Mouse (Mus musculus) ovary, postnatal 36 days (tissue): ENCODE results near the gene Lef1.

Source experiments
- DNase-seq: peaks from one replicate; pipeline ENCODE4 v3.0.0; 2022; ENCODE audit warnings: low spot score, mixed read lengths

The Lef1 gene

DNA sequence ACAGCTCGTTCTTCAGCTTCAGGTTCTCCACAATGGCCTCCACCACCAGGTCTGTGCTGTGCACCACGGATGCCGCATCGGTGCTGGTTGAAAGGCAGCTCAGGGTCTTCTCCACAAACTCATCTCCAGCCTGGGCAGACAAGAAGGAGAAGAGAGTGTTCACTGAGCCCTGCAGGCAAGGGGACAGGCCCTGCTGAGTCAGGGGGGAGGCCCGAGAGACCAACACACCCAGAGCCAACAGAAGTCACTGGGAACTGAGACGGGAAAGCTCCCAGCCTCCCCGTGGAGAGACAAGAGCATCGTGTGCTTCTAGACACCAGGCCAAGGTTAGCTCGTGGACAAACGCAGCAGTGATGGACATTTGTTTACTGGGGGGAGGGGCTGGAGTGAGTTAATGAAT lies 138.2 kb downstream of the Lef1 start:
- DNase-seq: no peak

DNA sequence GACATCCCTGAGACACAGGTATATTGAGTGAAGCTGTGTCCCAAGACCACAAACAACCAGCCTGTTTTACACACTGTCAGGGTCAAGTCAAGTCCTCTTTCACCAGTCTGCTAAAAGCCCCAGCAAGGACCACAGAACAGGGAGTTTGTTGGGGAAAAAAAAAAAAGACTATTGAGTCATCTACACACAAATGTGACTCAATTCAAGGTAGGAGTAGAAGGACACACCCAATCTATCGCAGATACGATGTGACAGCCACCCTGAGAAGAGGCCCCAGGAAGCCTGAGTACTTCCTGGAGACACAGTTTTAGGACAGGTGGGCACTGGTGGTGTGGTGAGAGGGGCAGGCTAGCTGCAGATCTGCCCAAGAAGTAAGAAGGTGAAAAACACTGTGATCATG lies 140.0 kb downstream of the Lef1 start:
- DNase-seq: no peak

DNA sequence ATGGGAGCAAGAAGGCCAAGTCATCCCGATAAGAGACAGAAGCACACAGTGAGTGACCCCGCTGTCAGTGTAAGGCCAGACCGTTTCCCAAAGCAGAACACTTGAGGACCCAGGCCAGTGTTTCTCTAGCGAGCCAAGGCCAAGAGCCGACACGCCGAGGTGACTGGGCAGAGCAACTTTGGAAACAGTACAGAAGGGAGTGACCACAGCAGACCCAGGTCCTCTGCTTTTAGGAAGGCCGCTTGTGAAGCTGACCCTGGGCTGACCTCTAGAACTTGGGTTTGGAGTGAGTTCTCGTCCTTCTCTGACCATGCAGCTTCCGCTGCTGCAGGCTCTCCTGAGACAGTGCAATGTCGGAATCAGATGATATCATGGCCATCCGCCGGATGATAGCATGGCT lies 140.7 kb downstream of the Lef1 start:
- peak; percentile 8 for DNase-seq

DNA sequence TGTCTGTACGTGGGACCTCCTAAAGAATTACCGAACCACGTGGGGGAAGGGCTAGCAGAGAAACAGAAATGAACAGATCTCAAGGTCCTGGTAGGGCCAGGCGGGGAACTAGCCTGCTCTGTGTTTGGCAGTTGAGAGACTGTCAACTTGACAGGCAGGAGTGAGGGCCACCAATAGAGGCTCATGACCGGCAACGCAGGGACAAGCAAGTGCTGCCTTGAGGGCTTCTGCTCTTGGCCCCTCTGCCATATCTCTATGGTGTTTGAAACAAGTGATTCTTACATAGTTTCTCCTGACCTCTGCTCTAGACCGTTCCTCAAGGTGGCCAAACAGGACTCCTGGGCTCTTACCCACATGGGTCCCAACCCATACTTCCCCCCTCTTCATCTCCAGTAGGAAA lies 141.3 kb downstream of the Lef1 start:
- DNase-seq: no peak

DNA sequence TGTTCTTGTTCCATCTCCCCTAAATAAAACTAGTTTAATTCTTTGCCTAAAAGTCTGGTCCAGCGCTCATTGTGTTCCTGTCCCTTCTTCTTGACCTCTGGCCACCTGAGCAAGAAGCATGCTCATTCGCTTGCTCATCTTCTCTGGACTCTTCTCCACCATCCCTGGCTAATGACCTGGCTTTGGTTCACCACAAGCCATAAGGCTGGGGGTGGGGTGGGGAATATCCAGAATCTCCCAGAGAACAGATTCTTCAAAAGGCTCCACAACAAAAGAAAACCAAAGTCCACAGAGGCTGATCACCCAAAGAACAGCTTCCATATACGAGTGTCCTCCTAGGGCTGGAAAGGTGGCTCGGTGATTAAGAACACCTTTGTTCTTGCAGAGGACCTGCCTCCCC lies 144.7 kb downstream of the Lef1 start:
- DNase-seq: no peak

DNA sequence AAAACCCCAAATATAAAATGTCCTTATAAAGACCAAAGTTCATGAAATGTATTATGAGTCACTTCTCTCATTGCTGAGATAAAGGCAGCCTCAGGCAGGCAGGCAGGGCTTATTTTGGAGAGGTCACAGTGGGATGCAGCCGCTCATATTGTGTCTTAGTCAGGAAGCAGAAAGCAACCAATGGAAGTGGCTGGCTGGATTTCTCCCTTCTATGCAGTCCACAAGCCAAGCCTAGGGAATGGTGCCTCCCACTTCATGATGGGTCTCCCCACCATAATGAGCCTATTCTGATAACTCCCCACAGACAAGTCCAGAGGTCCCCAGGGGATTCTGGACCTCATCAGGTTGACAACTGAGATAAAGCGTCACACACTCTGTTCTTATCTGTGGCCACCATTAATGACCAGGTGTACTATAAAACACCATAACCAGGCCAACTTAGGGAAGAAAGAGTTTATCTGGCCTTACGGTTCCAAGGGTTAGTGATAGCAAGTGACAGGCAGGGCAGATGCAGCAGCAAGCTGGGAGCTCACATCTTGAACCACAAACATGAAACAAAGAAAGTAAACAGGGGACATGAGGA lies 145.2 kb downstream of the Lef1 start:
- DNase-seq: no peak

DNA sequence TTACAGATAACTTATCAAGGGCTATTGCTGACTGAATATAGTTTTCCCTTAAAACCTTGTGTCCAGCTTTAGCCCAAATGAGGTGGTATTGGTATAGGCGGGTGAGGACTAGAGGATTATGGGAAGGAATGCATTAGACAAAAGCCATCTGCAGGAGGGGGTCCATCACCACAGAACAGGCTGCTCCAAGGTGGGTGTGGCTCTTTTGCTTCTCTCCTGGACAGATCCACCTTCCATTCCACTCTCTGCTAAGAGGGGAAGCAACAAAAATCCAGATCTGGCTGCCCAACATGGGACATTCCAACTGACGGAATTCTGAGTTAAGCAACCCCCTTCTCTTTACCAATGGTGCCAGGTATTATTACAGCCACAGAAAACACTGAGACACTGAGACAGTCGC lies 148.7 kb downstream of the Lef1 start:
- DNase-seq: no peak

DNA sequence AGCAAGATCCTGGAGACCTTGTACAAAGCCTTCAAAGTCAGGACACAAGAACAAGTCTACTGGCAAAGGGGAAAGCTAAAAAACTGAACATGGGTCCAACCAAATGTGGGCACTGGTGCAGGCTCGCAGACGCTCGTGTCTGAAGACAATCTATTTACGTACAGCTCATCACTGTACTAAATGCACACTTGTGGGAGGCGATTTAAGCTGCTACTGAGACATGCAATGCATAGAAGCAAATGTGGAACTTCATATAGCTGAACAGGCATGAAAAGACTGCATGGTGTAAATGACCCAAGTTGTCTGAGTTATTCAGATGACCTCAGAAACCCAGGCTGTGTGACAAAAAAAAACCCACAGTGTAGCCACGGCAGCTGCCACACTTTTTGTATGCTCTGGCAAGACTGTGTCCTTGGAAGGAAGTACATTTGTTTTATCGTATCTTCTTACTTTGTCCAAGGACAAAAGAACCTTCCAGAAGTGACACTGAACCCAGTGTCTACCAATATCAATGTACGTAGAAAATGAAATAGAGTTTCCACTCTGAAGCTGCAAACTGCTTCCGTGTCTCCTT lies 149.2 kb downstream of the Lef1 start:
- no peak for DNase-seq

DNA sequence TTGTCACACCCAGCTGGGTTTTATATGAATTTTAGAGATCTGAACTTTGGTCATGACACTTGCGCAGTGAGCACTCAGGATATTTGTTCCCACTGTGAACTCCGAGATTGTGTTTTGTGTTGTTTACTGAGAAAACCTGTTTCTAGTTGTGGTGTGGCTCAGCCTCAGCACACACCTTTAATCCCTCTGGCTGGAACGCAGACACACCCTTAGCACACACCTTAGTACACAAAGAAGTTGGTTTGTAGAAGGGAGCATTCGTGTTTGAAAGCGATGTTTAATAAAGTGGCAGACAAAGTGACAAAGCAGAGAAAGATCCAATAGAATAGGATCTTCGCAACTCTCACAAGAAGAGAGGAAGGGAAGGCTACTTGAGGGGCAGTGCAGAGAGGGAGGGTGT lies 150.1 kb downstream of the Lef1 start:
- no peak for DNase-seq

DNA sequence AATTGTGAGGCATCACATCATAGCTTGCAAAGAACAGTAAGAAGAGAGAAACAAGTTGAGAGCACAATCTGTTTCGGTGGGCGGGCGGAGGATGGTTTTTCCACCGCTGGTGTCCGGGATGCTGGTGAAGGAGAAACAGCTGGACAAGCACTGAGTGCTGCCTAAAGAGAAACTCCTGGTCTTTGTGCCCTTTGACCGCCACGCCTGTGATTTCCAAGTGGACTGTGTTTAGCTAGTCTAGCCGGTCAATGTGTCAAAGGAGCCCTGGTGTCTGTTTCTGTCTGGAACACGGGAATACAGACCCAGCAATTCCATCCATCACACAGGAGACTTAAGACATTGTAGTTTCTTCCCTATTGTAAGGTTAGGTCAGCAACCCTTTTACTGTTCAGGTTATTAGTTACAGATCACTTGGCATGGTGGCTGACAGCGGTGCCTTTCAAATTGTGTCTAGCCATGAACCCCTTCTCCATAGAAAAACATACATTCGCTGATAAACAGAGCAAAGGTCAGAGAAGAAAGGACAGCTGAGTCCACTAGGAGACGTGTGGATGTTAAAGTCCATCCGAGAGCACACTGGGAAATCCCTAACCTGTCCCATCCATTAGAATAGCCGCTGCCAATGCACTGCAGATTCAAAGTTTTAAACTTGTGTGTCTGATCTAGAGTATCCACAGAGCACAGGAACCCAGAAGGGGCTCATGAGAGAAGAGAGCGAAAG lies 153.7 kb downstream of the Lef1 start:
- no peak for DNase-seq

DNA sequence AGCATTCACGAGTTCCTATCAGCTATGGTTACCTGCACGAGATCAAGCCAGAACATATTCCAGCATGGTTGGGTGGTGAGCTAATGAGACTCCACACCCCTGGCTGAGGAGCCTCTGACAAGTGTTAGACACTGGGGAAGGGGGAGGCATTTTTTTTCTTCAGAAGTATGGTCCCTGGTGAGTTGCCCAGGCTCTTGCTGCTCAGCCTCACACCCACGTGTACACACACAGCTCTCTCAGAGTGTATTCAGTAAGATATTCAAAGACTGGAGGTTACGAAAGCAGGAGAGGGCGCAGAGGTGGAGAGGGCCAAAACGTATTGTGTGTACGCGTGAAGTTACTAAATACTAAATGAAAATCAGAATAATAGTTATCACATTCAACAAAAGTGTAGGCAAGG lies 155.2 kb downstream of the Lef1 start:
- no peak for DNase-seq

DNA sequence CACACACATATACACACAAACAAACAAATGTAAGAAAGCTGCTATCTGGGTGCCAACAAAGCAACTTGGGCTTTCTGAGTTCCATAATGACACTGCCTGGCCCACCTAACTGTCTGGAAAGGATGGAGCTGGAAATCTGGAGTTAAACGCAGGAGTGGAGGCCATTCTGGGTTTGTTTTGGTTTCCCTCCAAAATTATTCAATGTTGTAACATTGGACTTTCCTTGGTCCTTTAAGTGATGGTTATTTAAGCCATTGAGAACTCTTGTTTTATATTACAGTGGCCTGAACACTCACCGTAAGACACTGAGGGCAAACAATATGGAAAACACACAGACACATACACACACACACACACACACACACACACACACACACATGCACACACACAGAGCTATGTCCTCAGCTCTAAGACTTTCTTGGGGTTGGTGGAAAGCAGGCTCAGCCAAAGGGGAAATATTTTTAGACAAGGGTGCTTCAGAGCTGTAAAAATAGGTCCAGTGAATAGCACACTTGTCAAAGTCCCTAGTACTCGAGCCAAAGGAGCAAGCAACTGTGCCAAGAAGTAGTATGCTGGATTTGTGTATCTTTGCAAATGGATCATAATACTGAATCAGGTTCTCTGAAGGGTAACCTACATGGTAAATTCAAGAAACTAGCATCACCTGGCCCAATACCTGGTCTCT lies 156.2 kb downstream of the Lef1 start:
- DNase-seq: no peak

DNA sequence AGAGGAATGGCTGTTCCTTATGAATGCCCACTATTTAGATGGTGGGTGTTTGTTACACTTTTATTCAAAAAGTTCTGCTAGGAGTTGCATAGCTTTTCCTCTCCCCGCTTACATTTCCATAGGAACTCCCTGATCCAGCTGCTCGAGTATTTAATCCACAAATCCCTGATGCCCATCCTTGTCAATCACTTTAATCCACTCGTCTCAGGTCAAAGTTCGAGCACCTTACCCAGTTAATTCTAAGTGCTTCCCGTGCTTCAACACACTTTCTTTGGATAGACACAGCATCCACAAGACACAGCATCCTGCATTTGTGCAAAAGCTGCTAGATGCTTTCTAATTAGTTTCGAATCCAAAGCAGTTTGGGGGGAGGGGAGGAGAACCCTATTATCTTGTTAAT lies 160.1 kb downstream of the Lef1 start:
- no peak for DNase-seq

DNA sequence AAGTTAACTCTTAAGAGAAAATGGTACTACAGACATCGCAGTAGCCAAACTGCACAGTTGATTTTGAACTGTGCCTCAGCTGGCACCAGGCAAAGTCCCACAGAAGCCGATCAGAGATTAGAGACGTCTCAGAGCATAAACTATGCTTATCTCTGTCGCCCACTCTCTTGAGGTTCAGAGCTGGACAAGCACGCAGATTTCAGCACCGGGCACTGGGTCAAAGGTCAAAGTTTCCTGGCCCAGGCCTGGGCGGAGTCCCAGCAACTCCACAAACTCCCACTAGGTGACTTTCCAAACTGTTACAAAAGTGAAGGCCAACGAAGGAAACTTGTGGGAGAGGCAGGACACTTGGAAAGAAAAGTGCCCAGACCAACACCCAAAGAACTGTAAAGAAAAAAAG lies 160.9 kb downstream of the Lef1 start:
- DNase-seq: peak; percentile 58

DNA sequence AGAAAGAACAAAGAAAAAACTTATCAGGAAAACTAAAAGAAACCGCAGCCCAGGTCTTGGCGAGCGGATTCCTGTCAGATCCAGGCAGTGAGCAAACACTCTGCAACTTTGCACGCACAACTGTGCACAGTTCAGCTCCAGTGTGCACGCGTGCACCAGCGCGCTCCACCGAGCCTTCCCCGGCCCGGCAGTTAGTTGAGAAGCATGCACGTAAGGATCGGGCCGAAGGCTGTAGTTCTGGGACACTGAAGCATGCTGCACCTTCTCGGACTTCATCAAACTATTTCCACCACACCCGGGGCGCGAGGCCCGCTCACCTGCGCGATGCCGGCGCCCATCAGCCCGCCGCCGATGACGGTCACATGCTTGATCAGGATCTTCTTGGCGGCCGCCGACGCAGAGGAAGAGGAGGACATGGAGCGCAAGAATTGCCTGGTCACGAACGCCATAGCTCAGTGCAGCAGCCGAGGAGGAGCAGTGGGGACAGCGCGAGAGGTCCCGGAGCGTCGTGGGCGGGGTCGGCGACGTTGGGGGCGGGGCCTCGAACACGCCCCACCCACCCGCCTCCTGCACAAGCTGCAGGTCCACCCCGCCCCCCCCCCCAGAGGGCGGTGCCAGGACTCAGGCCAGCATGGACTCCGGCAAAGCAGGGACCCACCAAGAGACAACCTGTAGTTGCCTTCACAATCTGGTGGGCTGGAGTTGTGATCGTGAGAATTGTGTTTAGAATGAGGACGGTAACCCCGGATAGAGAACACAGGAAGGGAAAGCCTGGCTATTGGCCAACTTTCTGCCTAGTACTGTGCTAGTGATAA lies 161.5 kb downstream of the Lef1 start, which contains the start of gene Hadh:
Gene Hadh (minus strand): TSS at position 543 of the 815 bp plus-strand sequence.
- DNase-seq: peak; percentile 88

DNA sequence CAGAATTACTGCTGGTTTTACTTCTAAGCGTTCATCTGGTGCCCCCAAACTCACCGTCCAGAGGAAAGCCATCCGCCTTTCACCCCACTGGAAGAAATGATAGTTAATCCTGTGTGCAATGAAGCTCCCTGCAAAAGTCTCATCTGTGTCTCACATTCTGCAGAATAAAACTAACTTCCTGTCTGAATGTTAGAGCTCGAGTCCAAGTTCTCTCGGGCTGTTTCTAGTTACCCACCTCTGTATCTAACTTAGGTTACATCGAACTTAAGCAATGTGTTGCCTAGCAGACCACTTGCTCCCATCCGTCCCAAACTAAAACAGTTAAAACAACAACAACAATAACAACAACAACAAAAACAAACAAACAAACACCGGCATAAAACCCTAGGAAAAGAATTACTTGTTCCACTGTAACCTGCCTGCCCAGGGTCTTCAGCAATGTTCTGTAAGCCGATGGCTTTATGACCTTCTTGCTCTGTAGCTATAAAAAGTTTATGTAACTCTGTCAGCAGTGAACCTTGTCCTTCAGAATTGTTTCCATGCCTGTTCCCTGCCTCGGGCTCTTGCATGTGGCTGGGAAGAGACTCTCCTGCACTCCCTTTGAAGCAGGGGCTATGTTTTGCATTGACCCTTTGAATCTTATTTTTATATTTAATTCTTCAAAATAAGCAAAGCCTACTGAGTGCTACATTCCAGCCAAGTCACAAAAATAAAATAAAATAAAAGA lies 162.3 kb downstream of the Lef1 start:
- DNase-seq: no peak
